Comparison of ENCODE assay signal across 8 mouse cellular contexts in the genomic region with DNA sequence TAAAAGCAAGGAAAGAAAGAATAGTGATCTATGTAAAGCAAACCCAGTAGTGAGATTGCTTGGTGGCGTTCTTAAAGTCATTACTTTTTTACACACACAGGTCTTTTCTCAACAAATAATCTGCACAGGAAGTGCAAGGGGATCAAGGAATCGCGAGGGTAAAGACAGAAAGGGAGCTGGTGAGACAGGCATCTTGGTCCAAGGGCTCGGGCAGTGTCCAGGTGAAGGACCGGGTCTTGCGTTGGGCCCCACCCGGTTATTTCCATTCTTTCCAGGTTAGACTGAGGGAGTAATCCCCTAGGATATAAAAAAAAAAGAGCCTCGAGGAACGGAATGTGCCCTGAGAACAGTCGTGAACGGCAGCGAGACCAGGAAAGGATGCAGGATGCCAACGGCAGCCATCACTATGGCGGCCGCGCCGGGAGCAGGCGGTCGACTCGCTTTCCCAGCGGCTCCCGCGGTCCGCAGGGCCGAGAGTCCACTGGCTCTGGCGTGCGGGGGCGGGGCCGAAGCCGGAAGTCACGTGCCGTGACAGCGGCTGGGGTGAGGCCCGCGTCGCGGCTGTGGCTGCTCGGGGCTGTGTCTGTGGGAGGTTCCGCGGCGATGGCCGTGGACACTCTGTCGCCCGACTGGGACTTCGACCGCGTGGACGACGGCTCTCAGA. TPM values are rescaled to one million over a fixed set of nuclear protein-coding genes. Genes with fewer than 3 reads are reported as not detected.
DNase-seq lines count a peak whose midpoint lies in the region; ATAC-seq lines count a peak whose summit lies in the region.

A gene (plus strand): TSS at position 314 of the 664 bp plus-strand sequence.

- peaks cover 16% of the 10 kb centered on the region for H3K4me1 ChIP-seq in intestine, embryonic 14.5 days (replicated peaks; ENCODE audit: control insufficient read depth, insufficient read depth, low read length)

- H3K27me3 ChIP-seq in intestine, embryonic 14.5 days (replicated peaks; ENCODE audit: control insufficient read depth, insufficient read depth, low read length), result no peaks in the 10 kb centered on the region

- H3K9me3 ChIP-seq in intestine, embryonic 14.5 days (ENCODE audit: control insufficient read depth, low read length), result no peaks in the 10 kb centered on the region

- peak within 1 kb of the TSS; percentile 72 for H3K4me3 ChIP-seq in intestine, embryonic 14.5 days (ENCODE audit: low read depth, low read length)

- DNase-seq in adipocyte (ENCODE audit: low spot score), result peak; percentile 88
- peak; percentile 93 for DNase-seq in embryo, embryonic 10 days (ENCODE audit: low spot score)
- DNase-seq in gastrocnemius, postnatal 14 days, result peak; percentile 98
- DNase-seq in intestine, embryonic 14.5 days (ENCODE audit: low spot score), result peak; percentile 93
- DNase-seq in left cerebral cortex, postnatal 14 days (ENCODE audit: low spot score in 2 of 2), result peak; percentile 95
- DNase-seq in mesoderm, embryonic 11.5 days (ENCODE audit: low read depth, low spot score), result peak; percentile 92
- DNase-seq in right cerebral cortex, postnatal 36 days (ENCODE audit: low spot score in 2 of 2), result peak; percentile 91 to 93
- DNase-seq in yolk sac, embryonic 10.5 days (ENCODE audit: low spot score), result peak; percentile 89

- peaks cover 13% of the 10 kb centered on the region for H3K36me3 ChIP-seq in intestine, embryonic 14.5 days (ENCODE audit: control insufficient read depth, insufficient read depth, low read length)

- peak within 1 kb of the TSS; percentile 79 for H3K27ac ChIP-seq in intestine, embryonic 14.5 days (ENCODE audit: low read depth)

- 1% methylated on average over 49 of the region's 49 CpGs for WGBS in intestine, embryonic 14.5 days

- peak within 1 kb of the TSS; percentile 92 for H3K4me2 ChIP-seq in intestine, embryonic 14.5 days (ENCODE audit: low read length)

- peak; percentile 99 for ATAC-seq in intestine, embryonic 14.5 days (replicated peaks; ENCODE audit: low FRiP score, low TSS enrichment, low read depth)

- intact Hi-C loops in gastrocnemius, postnatal 14 days (cut with DNase I; ENCODE audit: low total_unique reads), result no loop called here
- intact Hi-C loops in left cerebral cortex, postnatal 14 days (cut with DNase I), result loop anchor here (2.0 kb wide), 1 partner anchor 183 kb away; a partner anchor contains a TSS

- H3K9ac ChIP-seq in intestine, embryonic 14.5 days (ENCODE audit: low read length), result peak within 1 kb of the TSS; percentile 81

RNA-seq across cellular contexts. Expression of the gene that starts here (rescaled TPM):
- total RNA-seq in gastrocnemius, postnatal 14 days (2021), result 10 to 100 TPM; 11.4 to 12.7 TPM
- polyA plus RNA-seq in intestine, embryonic 14.5 days (2014; fragmentation: Nextera tagmentation; extraction: Ambion mirVana), result 39.5 and 42.2 TPM in 2 replicates
- total RNA-seq in left cerebral cortex, postnatal 14 days (2021), result 10 to 100 TPM; 20.2 to 20.6 TPM

Comparison
In these comparisons a context has a peak if more than half of its experiments do, and no peak if none do; other contexts are left out.
1. Peak in every context shown above with its lines: DNase-seq, ATAC-seq, H3K4me3 ChIP-seq and H3K27ac ChIP-seq.